Mouse (Mus musculus) MEL (cell line): ENCODE results near the gene Ceacam1.
"Not testable (repeated sequence)": the region's sequence is repeated elsewhere in the genome, so short reads cannot be mapped to it uniquely, and the experiment has no call there.

Experiments
- BHLHE40 ChIP-seq: IDR thresholded peaks from 2 replicates; pipeline ENCODE4 v1.6.1; 2012; ENCODE audit warnings: low read depth, mild to moderate bottlenecking, inconsistent platforms, low read length, improper control_type of control experiment, borderline replicate concordance
- CTCF ChIP-seq, 3 experiments: IDR thresholded peaks in 2 of 3; conservative IDR thresholded peaks in 1 of 3; 2 replicates each; pipeline ENCODE4 v1.5.1; 2011 to 2012; ENCODE audit warnings: low read length in 3 of 3, low read depth in 2 of 3, mild to moderate bottlenecking in 2 of 3, improper control_type of control experiment in 1 of 3, inconsistent platforms in 1 of 3, mixed read lengths in 1 of 3, moderate library complexity in 1 of 3; ENCODE audit not compliant: control insufficient read depth in 1 of 3, insufficient read depth in 1 of 3, poor library complexity in 1 of 3, severe bottlenecking in 1 of 3
- E2F4 ChIP-seq: IDR thresholded peaks from 2 replicates; pipeline ENCODE4 v1.6.1; 2011; ENCODE audit warnings: low read depth, low read length, improper control_type of control experiment, borderline replicate concordance
- EP300 ChIP-seq, 2 experiments: IDR thresholded peaks; 2 replicates each; pipeline ENCODE4 v1.6.1; 2011; ENCODE audit warnings: improper control_type of control experiment in 2 of 2, low read length in 2 of 2, low read depth in 1 of 2, mild to moderate bottlenecking in 1 of 2
- GATA1 ChIP-seq: IDR thresholded peaks from 2 replicates; pipeline ENCODE4 v1.6.1; 2011; ENCODE audit warnings: low read depth, low read length, improper control_type of control experiment
- JUND ChIP-seq: IDR thresholded peaks from 2 replicates; pipeline ENCODE4 v1.6.1; 2011; ENCODE audit warnings: low read depth, mild to moderate bottlenecking, improper control_type of control experiment, low read length
- POLR2A ChIP-seq, 2 experiments: IDR thresholded peaks; 2 replicates each; pipeline ENCODE4 v1.6.1; 2011 to 2012; ENCODE audit warnings: low read length in 2 of 2, mild to moderate bottlenecking in 2 of 2, control low read depth in 1 of 2, improper control_type of control experiment in 1 of 2, low read depth in 1 of 2, moderate library complexity in 1 of 2; ENCODE audit not compliant: control insufficient read depth in 1 of 2, insufficient read depth in 1 of 2, poor library complexity in 1 of 2
- RCOR1 ChIP-seq: IDR thresholded peaks from 2 replicates; pipeline ENCODE4 v1.6.1; 2012; ENCODE audit warnings: low read depth, mild to moderate bottlenecking, inconsistent platforms, low read length, improper control_type of control experiment
- SIN3A ChIP-seq: IDR thresholded peaks from 2 replicates; pipeline ENCODE4 v1.6.1; 2012; ENCODE audit warnings: low read length, improper control_type of control experiment, inconsistent platforms
- TCF12 ChIP-seq: IDR thresholded peaks from 2 replicates; pipeline ENCODE4 v1.6.1; 2014; ENCODE audit warnings: low read depth, mild to moderate bottlenecking, inconsistent platforms, low read length, improper control_type of control experiment, moderate library complexity
- ZKSCAN1 ChIP-seq: IDR thresholded peaks from 2 replicates; pipeline ENCODE4 v1.6.1; 2012; ENCODE audit warnings: low read depth, mild to moderate bottlenecking, inconsistent platforms, low read length, improper control_type of control experiment, moderate library complexity
- ZNF384 ChIP-seq: IDR thresholded peaks from 2 replicates; pipeline ENCODE4 v1.6.1; 2012; ENCODE audit warnings: low read depth, mild to moderate bottlenecking, inconsistent platforms, low read length, improper control_type of control experiment

DNA sequence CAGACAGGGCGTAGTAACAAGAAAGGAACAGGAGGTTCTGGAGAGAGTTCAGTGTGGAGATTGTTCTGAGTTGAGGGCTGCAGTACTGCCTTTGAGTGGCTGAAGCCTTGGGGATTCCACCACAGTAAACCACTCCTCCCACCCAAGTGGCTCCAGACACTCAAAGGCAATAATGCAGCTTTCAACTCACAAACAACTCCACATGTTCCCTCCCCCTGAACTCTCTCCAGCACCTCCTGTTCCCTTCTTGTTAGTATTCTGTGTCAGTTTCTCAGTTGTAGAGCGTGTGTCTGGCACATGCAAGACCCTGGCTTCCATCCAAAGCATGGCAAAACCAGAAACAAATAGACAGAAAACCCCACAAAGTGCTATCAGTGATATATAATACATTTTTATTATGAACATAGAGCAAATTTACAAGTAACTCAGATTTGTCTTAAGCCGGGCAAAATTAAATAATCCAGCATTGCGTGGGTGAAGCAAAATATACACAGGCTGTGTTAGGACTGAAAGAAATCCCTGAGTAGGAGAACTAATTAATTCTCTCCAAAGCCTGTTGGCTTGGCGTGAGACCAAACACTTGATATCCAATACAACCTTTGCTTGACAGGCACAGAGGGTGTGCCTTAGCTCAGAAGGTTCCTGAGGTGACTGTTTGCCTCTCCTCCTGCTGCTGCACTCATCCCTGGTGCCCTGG is 15.9 kb downstream of the Ceacam1 start:
- not testable (repeated sequence) for TF ChIP-seq TCF12; CTCF (IDR thresholded peaks at IDR 0.05 in 2 of 3, conservative IDR thresholded peaks at IDR 0.05 in 1 of 3; ENCODE audit: control insufficient read depth in 1 of 3, insufficient read depth in 1 of 3, low read depth in 2 of 3, low read length in 3 of 3, poor library complexity in 1 of 3, severe bottlenecking in 1 of 3); E2F4; JUND; SIN3A; GATA1; ZNF384; BHLHE40; ZKSCAN1; POLR2A (IDR thresholded peaks at IDR 0.05; ENCODE audit: control insufficient read depth in 1 of 2, insufficient read depth in 1 of 2, low read depth in 1 of 2, low read length in 2 of 2, poor library complexity in 1 of 2); EP300 (IDR thresholded peaks at IDR 0.05; ENCODE audit: low read depth in 1 of 2, low read length in 2 of 2); RCOR1
